Mouse (Mus musculus) hindbrain, embryonic 13.5 days (tissue): Measurements from ENCODE around the gene 1300017J02Rik. TPM values are rescaled to one million over a fixed set of nuclear protein-coding genes. Genes with fewer than 3 reads are reported as not detected.

ENCODE experiments used
- ATAC-seq: fragments of 200-750 bp; cut with Nextera tagmentation; 2 replicates; pipeline ENCODE4 v1.8.0; 2017; ENCODE audit warnings: moderate TSS enrichment; ENCODE audit not compliant: low FRiP score
- H3K27ac ChIP-seq: fragments of 300-500 bp; sonication (generic); 2 replicates; pipeline ENCODE4 v1.5.1; 2015; ENCODE audit warnings: inconsistent platforms, mild to moderate bottlenecking, moderate library complexity
- H3K27me3 ChIP-seq: fragments of 300-500 bp; sonication (generic); 2 replicates; pipeline ENCODE4 v1.6.1; 2015; ENCODE audit warnings: mild to moderate bottlenecking, inconsistent platforms
- H3K36me3 ChIP-seq: fragments of 300-500 bp; sonication (generic); 2 replicates; pipeline ENCODE4 v1.6.1; 2015; ENCODE audit warnings: mild to moderate bottlenecking, inconsistent platforms
- H3K4me1 ChIP-seq: fragments of 300-500 bp; sonication (generic); replicated peaks from 2 replicates; pipeline ENCODE4 v1.6.1; 2015; ENCODE audit warnings: inconsistent platforms
- H3K4me2 ChIP-seq: fragments of 300-500 bp; sonication (generic); 2 replicates; pipeline ENCODE4 v1.6.1; 2015; ENCODE audit warnings: inconsistent platforms, mild to moderate bottlenecking, moderate library complexity
- H3K4me3 ChIP-seq: fragments of 300-500 bp; sonication (generic); 2 replicates; pipeline ENCODE4 v1.5.1; 2015; ENCODE audit warnings: mild to moderate bottlenecking, inconsistent platforms
- H3K9ac ChIP-seq: fragments of 300-500 bp; sonication (generic); 2 replicates; pipeline ENCODE4 v1.6.1; 2015; ENCODE audit warnings: mild to moderate bottlenecking, inconsistent platforms
- H3K9me3 ChIP-seq: fragments of 300-500 bp; sonication (generic); 2 replicates; pipeline ENCODE4 v1.6.1; 2016; ENCODE audit warnings: inconsistent platforms
- WGBS: fragments of 180-500 bp; shearing (Covaris S2); methylation state at CpG from one replicate; pipeline ENCODE4 v1.1.7; 2015; 5-methylcytosine and 5-hydroxymethylcytosine counted together
- polyA plus RNA-seq: library from polyadenylated mRNA; unstranded; fragments of >200 nt; fragmentation: Nextera tagmentation; extraction: Ambion mirVana; gene quantifications from 2 replicates; pipeline ENCODE4 v1.2.1, GENCODE M21; 2015

1300017J02Rik gene
- polyA plus RNA-seq, 1 experiment from 2014 or later, result 1.2 TPM

DNA sequence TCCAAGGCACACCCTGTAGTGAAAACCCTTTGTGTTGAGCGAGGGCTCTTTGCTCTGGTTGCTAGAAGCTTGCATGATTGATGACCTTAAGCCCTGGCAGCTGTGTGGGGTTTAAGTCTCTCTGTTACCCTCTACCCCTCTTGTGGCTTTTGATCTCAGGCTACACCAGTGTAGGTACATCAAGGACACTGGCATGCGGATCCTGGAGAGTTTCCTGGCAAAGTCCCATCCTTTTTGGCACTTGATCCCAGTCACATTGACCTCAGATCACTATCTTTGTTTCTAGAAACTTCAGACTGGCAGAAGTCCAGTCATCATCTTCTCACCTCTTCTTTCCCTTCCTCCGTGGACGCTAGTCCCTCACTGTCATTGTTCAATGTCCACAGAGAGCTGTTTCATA, 56.3 kb downstream of the 1300017J02Rik start:
- H3K36me3 ChIP-seq, result no peaks in the 10 kb centered on the region
- no peak for ATAC-seq
- no peaks in the 10 kb centered on the region for H3K27me3 ChIP-seq
- H3K9ac ChIP-seq, result no peak overlapping the region
- no peaks in the 10 kb centered on the region for H3K9me3 ChIP-seq
- no peak overlapping the region for H3K4me2 ChIP-seq
- H3K4me3 ChIP-seq, result no peak overlapping the region
- H3K4me1 ChIP-seq, result no peaks in the 10 kb centered on the region
- H3K27ac ChIP-seq, result no peak overlapping the region
- WGBS, result 53% methylated on average over 4 of the region's 4 CpGs

DNA sequence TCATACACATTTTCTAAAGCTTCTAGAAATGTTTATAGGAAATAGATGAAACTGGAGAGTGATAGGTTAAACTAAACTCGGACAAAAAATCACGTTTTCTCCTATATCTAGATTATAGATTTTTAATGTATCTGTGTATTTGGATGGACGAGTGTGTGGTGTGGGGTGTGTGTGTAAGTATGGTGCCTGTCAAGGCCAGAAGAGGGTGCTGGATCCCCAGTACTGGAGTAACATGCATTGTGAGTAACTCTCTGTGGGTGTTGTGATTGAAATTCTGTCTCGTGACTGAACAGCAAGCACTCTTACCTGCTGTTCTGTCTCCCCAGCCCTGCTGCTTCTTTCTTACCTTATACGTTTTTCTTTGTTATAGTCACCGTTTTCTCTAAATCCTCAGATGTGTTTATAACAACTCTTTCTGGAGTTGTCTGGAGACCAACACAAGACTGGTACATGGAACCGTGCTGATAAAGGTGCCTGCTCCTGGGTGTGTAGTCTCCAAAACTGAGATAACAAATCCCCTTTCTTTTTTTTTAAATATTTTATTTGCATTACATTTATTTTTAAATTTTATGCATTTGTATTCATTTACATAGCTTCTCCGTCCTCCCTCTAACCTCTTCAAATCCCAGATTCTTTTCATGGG, 58.2 kb downstream of the 1300017J02Rik start:
- no peak for ATAC-seq
- H3K9me3 ChIP-seq, result no peaks in the 10 kb centered on the region
- no peaks in the 10 kb centered on the region for H3K27me3 ChIP-seq
- H3K36me3 ChIP-seq, result no peaks in the 10 kb centered on the region
- no peak overlapping the region for H3K9ac ChIP-seq
- no peak overlapping the region for H3K27ac ChIP-seq
- no peaks in the 10 kb centered on the region for H3K4me1 ChIP-seq
- WGBS, result 88% methylated on average over 8 of the region's 8 CpGs
- H3K4me2 ChIP-seq, result no peak overlapping the region
- no peak overlapping the region for H3K4me3 ChIP-seq

DNA sequence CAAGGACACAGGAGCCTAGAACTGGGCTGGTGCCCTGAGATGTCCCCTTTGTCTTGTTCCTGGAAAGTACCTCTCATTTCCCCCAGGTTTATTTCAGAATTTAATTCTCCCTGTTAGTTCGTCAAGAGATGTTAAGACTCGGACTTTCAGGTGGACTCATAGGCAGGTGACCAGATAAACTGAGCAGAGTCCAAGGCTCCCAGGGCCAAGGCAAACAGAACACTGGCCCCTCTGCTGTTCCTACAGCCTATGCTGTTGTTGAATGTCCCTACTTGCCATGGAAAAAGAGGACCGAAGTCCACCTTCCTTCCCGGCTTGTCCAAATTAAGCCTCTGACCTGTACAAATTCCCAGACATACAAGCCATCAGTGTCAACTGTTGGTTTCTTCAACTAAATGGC, 61.2 kb downstream of the 1300017J02Rik start:
- Histone ChIP-seq H3K36me3 (no peaks in the 10 kb centered on the region), H3K27me3 (no peaks in the 10 kb centered on the region), H3K9me3 (no peaks in the 10 kb centered on the region), H3K4me3 (no peak overlapping the region), H3K27ac (no peak overlapping the region), H3K4me2 (no peak overlapping the region), H3K9ac (no peak overlapping the region), H3K4me1 (peaks cover 6% of the 10 kb centered on the region; the same call in 1 of the 2 replicates)
- WGBS, result 92% methylated on average over 4 of the region's 4 CpGs
- ATAC-seq, result no peak

DNA sequence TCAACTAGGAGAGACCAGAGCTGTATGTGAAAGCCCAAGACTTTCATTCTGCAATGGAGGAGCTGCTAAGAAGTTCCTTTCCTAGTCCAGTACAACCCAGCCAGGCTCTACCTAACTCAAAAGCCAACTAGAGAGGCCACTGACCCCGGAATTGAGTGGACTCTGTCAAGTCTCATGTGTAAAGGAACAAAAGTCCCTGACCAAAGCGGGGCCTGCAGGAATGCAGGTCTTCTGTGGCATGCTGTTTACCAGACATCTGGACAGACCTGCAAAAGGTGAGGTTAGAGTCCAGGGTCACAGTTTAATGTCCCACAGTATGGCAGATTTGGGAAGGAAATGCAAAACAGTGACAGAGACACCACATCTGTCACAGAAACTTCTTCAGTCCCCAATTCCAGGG, 63.7 kb downstream of the 1300017J02Rik start:
- Histone ChIP-seq H3K36me3 (no peaks in the 10 kb centered on the region), H3K27me3 (no peaks in the 10 kb centered on the region), H3K4me1 (peaks cover 6% of the 10 kb centered on the region; the same call in 1 of the 2 replicates), H3K4me2 (no peak overlapping the region), H3K27ac (no peak overlapping the region), H3K9me3 (no peaks in the 10 kb centered on the region), H3K4me3 (no peak overlapping the region), H3K9ac (no peak overlapping the region)
- WGBS, result 87% methylated on average over 2 of the region's 2 CpGs
- no peak for ATAC-seq

DNA sequence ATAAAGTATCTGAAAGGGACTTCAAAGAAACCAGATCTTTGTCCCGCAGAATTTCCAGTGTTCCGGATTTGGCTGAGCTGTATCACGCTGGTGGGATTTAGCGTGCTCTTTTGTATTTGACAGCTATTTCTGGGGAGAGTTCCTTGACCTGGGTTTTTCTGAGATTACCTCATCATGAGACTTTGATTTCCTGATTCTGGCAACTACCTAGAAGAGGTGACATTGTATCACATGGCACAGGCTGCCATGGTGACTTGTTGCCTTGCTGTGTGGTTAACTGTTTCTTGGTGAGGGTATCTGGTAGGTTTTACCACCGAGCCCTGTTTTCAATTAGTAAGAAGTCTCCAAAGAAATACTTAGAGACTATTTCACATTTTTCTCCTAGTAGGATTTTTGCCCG, 65.4 kb downstream of the 1300017J02Rik start:
- no peak overlapping the region for H3K4me3 ChIP-seq
- ATAC-seq, result no peak
- H3K27ac ChIP-seq, result no peak overlapping the region
- no peak overlapping the region for H3K9ac ChIP-seq
- peaks cover 10% of the 10 kb centered on the region; the same call in 1 of the 2 replicates for H3K4me1 ChIP-seq
- WGBS, result 93% methylated on average over 6 of the region's 6 CpGs
- no peaks in the 10 kb centered on the region for H3K9me3 ChIP-seq
- no peaks in the 10 kb centered on the region for H3K27me3 ChIP-seq
- H3K36me3 ChIP-seq, result no peaks in the 10 kb centered on the region
- H3K4me2 ChIP-seq, result no peak overlapping the region

DNA sequence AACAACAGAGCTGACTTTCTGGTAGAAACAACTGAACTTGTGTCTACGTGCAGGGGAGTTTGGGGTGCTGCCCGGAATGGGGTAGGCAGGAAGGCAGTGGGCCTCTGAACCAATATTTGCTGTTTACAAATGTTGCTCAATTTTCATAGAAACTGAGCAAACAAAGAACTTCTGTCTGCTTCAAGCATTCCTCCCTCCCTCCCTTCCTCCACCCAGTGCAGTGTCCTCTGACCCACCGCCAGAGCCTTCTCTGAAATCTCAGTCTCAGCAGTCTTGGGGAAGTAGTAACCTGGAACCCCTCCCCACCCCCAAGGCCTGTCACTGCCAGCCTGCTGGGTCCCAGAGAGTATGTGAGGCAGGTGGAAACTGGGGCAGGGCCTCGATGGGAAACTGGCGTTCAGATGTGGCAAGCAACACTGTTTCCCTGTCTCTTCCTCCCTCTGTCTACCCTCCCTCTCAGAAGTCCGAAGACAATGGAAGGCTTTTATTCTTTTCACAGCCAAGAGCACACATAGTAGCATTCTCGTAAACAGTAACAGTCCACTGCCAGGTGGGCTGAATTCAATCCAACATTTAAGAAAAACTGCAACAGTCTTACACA, 70.2 kb downstream of the 1300017J02Rik start:
- Histone ChIP-seq H3K9ac (no peak overlapping the region), H3K4me2 (no peak overlapping the region), H3K27ac (0 out of 2 replicates have a peak overlapping the region, but pooled peaks have one; percentile 6), H3K36me3 (no peaks in the 10 kb centered on the region), H3K27me3 (no peaks in the 10 kb centered on the region), H3K4me3 (no peak overlapping the region), H3K4me1 (peaks cover 13% of the 10 kb centered on the region), H3K9me3 (no peaks in the 10 kb centered on the region)
- no peak for ATAC-seq
- 48% methylated on average over 7 of the region's 7 CpGs for WGBS

DNA sequence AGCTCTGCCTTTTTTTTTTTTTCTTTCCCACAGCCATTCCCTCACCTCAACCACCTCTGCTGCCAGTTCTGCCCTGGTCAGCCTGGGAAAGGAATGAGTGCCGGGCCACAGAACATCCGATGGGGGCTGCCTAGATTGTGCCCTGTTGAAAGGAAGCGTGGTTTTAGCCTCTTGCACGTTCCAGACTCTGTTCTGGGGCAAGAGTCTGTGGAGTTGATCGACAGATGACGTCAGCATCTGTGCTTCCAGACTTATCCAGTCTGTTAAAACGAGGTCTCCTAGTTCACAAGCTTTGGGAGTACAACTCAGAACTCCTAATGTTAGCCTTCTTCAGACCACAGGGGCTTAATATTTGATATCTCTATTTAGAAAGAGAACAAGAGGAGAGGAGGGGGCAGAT, 70.8 kb downstream of the 1300017J02Rik start:
- peaks cover 13% of the 10 kb centered on the region for H3K4me1 ChIP-seq
- H3K36me3 ChIP-seq, result no peaks in the 10 kb centered on the region
- ATAC-seq, result no peak
- H3K9ac ChIP-seq, result no peak overlapping the region
- no peaks in the 10 kb centered on the region for H3K9me3 ChIP-seq
- H3K4me3 ChIP-seq, result no peak overlapping the region
- H3K27me3 ChIP-seq, result no peaks in the 10 kb centered on the region
- WGBS, result 80% methylated on average over 7 of the region's 7 CpGs
- 0 out of 2 replicates have a peak overlapping the region, but pooled peaks have one; percentile 6 for H3K27ac ChIP-seq
- no peak overlapping the region for H3K4me2 ChIP-seq

DNA sequence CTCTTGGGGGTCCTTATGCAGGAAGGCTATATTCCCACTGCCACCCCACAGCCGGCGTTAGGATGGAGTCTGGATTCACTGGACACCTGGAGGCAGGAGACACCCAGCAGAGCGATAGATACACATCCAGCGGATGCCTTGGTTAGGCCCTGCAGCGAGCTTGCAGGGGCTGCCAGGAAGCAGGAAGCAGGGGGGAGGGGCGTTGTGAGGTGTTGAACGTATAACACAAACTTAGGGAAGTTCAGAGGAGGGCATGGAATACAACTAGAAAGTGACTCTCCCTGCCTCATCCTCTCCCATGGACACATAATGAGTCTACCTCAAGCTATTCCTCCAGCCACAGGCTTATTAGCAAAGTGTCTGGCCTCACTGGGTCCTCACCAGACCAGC, 71.9 kb downstream of the 1300017J02Rik start:
- Histone ChIP-seq H3K4me3 (no peak overlapping the region), H3K36me3 (no peaks in the 10 kb centered on the region), H3K4me2 (no peak overlapping the region), H3K9ac (no peak overlapping the region), H3K4me1 (peaks cover 13% of the 10 kb centered on the region), H3K27me3 (no peaks in the 10 kb centered on the region), H3K27ac (no peak overlapping the region), H3K9me3 (no peaks in the 10 kb centered on the region)
- WGBS, result 83% methylated on average over 7 of the region's 7 CpGs
- ATAC-seq, result no peak

DNA sequence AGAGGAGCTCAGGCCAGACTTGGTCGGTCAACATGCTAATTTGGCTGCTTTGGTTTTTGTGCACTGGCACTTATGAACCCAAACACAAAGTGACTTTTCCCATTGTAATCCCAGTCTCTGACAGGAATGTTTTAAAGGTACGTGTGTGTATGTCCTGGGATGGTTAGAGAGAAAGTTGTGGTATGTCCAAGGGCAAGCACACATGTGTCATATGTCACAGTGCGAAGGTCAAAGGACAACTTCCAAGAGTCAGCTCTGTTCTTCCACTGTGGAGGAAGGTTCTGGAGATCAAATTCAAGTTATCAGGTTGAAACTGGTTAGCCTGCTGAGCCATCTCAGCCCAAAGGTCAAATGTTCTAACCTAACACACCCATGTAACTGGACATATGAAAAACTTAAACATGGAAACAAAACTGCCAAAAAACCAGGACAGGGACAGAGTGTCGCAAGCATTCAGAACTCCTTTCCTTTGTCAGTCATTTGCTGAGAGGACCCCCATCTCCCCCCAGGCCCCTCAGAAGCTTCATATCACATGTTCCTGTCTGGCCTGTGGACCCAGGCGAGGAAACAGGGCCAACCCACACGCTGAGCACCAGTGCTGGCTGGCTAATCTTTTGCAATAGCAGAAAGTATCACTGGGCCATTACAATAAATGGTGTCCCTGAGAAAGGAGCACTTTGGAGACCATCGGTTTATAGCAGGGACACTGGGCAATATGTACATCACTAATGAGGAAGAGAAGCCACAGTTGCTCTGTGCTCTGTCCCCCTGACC, 72.5 kb downstream of the 1300017J02Rik start:
- Histone ChIP-seq H3K9me3 (no peaks in the 10 kb centered on the region), H3K27ac (no peak overlapping the region), H3K27me3 (no peaks in the 10 kb centered on the region), H3K36me3 (no peaks in the 10 kb centered on the region), H3K9ac (no peak overlapping the region), H3K4me1 (peaks cover 13% of the 10 kb centered on the region), H3K4me2 (no peak overlapping the region), H3K4me3 (no peak overlapping the region)
- 89% methylated on average over 7 of the region's 7 CpGs for WGBS
- no peak for ATAC-seq

DNA sequence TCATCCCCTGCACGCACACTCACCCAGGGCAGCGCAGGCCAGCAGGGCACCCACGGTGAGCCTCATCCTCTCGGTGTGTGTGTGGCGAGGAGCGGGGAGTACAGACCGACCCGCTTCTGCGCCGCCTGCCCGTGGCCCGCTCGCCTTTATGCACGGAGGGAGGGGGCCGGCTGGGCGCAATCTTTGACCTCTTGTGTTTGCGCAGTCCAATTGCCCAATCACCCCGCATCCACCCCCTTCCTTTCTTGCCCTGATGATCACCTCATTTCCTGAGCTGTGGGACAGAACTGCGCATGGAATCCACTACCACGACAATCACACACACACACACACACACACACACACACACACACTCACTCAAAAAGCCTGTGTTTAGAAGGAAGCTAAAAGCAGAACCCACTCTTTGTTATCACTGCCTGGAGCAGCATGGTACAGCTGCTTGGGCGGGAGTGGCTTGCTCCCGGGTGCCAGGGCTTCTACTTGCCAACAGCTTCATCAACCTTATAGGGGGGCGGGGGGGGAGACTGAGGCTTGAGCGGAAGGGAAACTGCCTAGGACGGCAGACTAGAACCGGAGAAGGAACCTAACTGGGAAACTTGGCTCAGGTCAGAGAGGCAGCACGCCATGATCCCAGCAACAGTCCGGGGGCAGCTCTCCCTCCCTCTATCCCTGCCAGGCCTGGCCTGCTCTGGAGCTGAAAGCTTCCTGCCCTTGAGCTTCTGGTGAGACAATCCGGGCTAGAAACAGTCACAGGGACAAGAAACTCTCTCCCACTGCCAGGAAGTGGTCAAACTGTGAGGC, 74.5 kb downstream of the 1300017J02Rik start, which contains the start of the genes Gm20425 and Trf:
Gm20425 (minus strand) TSS at position 157 of the 801 bp plus-strand sequence.
Trf (minus strand) TSS at position 294 of the 801 bp plus-strand sequence.
- peak within 1 kb of the TSS; percentile 41 for H3K4me2 ChIP-seq
- peak; percentile 60; the same call in 1 of the 2 replicates for ATAC-seq
- WGBS, result 51% methylated on average over 28 of the region's 29 CpGs
- H3K9me3 ChIP-seq, result no peaks in the 10 kb centered on the region
- H3K27me3 ChIP-seq, result no peaks in the 10 kb centered on the region
- H3K27ac ChIP-seq, result peak within 1 kb of the TSS; percentile 70
- no peak within 1 kb of the TSS for H3K4me3 ChIP-seq
- H3K9ac ChIP-seq, result peak within 1 kb of the TSS; percentile 61
- no peaks in the 10 kb centered on the region for H3K36me3 ChIP-seq
- H3K4me1 ChIP-seq, result peaks cover 13% of the 10 kb centered on the region

DNA sequence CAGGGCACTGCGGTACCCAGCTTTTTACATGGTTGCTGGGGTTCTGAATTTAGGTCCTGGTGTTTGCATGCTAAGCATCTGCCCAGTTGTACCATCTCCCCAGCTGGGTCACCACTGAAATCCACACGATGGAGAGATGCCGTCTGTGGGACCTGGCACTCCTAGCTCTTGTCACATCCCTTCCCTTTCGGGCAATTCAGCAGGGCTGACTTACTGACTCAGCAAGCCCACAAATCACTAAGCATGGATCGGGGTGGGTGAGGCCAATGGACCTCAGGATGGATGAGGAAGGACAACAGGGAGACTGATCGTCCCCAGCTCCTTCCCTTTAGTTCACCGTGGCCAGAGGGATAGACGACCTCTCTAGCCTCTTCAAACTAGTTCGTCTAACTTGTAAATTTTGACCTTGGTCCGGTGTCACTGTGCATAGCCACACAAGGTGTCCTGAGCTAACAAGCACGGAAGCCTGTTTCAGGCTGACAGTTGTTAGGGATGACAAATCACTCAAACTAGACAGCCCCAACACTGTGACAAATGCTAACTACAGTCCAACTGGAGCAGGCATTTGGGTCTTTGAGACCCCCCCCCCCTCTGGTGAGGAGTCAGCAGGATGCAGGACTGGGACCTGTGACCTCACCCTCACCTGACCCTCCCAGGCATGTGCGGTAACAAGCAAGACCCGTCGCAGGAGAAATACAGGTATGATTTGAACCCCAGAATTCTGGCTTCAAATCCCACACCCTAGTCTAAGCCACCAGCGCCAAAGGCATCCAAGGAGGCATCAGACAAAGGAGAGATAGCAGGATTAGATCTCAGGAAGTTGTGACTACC, 75.6 kb downstream of the 1300017J02Rik start:
- H3K36me3 ChIP-seq, result no peaks in the 10 kb centered on the region
- H3K27me3 ChIP-seq, result no peaks in the 10 kb centered on the region
- no peak for ATAC-seq
- H3K4me1 ChIP-seq, result peaks cover 8% of the 10 kb centered on the region
- no peak overlapping the region for H3K4me3 ChIP-seq
- H3K9me3 ChIP-seq, result no peaks in the 10 kb centered on the region
- peak overlapping the region; percentile 1; the same call in 1 of the 2 replicates for H3K4me2 ChIP-seq
- WGBS, result 88% methylated on average over 15 of the region's 15 CpGs
- no peak overlapping the region for H3K9ac ChIP-seq
- H3K27ac ChIP-seq, result no peak overlapping the region
